Mouse (Mus musculus): ENCODE results near the gene Ndufa3.
"Not testable (repeated sequence)": the region's sequence is repeated elsewhere in the genome, so short reads cannot be mapped to it uniquely, and the experiment has no call there.

The Ndufa3 gene

DNA sequence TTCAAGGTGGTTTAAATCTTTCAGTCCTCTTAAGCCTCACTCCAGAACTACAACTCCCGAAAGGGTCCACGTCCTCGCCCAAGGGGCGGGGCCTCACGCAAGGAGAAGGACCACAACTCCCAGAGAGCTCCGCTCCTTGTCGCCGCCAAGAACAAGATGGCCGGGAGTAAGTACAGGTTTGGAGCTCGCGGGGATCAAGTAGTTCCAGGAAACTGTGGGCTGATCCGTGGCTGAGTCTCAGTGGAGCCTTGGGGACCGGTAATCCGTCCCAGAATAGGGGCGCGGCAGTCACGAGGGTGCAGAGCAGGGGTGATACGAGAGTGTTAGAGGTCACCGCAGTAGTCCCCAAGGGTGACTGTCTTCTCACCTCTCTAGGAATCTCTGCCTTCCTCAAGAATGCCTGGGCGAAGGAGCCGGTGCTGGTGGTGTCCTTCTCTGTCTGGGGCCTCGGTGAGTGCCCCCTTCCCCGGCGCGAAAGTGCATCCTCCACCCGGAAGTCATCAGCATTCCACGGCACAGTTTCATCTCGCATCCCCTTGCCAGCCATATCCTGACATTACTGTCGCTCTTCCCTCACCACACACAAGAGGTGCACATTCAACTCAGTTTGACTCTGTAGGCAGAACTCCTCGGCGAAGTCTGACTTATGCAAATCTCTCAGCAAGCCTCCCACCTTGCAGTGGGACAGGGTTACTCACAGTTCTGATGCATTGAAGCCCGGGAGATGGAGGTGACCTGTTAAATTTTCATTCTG is at the start of gene Ndufa3:
TSS of gene Ndufa3 (plus strand) at position 132 of the 754 bp plus-strand sequence.
- peak; percentile 94 to 95 for DNase-seq (ENCODE audit: low spot score in 2 of 2)

DNA sequence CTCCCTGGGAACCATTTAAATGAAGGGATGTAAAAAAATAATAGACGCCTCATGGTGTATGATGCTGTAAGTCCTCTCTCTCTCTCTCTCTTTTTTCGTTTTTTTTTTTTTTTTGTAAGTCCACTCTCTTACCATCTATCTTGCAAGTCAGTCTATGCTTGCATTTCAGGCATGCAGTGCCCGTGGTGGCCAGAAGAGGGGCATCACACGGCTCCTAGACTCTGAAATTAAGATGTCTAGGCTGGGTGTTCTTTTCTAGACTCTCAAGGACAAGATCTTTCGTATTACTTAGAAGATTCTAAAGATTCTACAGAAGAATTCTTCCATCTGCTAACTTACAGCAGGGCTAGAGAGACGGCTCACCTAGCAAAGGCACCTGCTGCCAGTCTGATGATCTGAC is 47.4 kb upstream of the Ndufa3 start:
- no peak for DNase-seq (ENCODE audit: low spot score in 2 of 2)

DNA sequence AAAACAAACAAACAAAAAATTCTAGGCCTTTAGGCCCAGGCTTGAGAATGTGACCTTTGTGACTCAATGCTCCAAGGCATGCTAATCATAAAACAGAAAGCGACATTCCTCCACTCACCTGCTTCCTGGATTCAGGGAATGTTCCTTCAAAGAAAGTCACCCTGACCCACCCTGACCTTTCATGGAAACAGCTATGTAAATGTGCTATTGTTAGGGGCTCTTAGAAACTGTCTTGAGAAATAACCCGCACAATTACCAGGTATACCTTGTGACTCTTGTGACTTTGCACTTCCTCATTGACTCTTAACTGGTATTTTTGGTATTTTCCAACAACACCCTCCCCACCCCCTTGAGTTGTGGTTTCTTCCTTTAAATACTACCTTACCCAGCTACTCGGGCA is 46.6 kb upstream of the Ndufa3 start:
- not testable (repeated sequence) for DNase-seq (ENCODE audit: low spot score in 2 of 2)

DNA sequence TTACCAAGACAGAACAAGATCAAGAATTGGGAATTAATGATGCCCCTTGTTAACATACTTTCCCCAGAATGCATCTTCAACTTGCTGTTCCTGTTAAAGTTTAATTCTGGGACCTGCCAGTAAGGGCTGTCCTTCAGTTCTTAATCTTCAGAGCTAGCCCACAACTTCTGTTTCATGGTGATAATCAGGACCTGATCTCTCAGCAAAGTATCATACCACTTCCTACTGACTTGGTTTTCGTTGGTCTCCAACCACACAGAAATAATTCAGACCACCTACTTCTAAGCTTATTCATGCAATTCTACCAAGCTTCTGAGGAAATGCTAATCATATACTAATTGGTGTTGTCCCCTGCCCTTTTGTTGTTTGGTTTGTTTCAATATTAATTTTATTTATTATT is 45.3 kb upstream of the Ndufa3 start:
- DNase-seq (ENCODE audit: low spot score in 2 of 2) = no peak

DNA sequence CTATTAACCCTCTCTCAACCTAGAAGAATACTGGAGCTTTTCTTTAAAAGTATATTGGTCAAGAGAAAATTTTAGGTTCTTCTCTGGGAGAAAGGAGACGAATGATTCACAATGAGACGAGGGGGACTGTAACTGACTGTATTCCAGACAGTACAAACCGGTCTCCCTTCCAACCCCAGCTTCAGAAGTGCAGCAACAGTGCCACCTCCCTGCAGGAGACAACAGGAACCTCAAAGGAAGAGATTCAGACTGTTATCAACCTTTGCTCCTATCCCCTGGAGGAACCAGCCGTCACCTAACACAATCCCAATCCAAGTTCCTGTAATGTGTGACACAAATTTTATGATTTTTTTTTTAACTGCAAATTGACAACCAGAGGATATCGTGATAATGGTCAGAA is 43.0 kb upstream of the Ndufa3 start:
- DNase-seq (ENCODE audit: low spot score in 2 of 2) = peak; percentile 47 to 65

DNA sequence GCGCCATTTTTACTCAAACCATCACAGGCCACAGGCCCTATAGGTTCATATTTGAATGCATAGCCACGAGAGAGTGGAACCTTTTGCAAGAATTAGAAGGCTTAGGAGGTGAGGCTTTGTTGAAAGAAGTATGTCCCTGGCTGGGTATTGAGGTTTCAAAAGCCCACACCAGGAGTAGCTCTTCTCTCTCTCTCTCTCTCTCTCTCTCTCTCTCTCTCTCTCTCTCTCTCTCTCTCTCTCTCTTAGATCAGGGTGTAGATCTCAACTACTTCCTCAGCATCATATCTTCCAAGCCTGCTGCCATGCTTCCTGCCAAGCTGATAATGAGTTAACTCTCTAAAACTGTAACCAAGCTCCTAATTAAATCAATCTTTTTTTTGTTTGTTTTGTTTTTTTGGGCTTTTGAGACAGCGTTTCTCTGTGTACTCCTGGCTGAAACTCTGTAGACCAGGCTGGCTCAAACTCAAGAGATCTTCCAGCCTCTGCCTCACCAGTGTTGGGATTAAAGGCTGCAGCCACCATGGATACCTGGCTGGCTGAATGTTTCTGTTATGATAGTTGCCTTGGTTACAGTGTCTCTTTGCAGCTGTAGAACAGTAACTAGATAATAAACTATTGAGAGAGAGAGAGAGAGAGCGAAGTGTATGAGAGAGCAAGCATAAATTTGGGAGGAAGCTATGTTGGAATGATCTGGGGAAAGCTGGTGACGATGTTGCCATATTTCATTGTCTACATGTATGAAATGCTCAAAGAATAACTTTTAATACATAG is 40.6 kb upstream of the Ndufa3 start:
- no peak for DNase-seq (ENCODE audit: low spot score in 2 of 2)

DNA sequence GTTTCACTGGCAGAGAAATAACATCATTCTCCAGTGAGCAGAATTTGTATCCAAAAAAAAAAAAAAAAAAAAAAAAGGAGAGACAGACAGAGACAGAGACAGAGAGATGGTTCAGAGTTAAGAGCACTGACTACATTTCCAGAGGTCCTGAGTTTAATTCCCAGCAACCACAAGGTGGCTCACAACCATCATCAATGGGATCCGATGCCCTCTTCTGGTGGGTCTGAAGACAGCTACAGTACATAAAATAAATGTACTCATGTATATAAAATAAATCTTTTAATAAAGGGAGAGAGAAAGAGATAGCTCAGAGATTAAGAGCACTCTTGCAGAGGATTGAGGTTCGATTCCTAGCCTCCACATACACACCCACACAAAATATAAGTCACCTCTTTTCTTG is 39.0 kb upstream of the Ndufa3 start:
- no peak for DNase-seq (ENCODE audit: low spot score in 2 of 2)

DNA sequence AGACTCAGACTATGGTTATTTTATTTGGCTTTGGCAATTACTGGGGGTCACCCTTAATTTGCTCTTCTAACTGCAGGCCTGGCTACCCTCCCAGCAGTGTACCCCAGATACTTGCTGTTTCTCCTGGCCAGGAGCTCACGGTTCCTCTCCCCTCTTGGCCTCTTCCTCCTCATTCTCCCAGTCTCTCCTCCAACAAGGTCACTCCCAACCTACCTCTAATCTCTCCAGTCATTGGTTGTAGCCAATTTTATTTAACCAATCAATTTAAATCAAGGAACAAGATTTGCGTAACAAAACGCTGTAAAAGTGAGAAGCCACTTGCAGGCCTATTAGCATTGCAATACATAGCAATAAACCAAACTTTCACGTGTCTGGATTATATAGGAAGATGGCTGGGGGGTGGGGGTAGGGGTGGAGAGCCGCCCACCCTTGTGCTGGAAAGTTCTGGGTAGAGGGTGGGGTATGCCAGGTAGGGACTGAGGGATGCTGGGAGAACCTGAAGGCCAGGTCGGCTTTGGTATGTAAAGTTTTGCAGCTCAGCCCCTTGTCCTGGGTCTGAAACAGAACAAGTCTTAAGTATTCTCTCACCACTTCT is 38.1 kb upstream of the Ndufa3 start:
- DNase-seq (ENCODE audit: low spot score in 2 of 2) = no peak

DNA sequence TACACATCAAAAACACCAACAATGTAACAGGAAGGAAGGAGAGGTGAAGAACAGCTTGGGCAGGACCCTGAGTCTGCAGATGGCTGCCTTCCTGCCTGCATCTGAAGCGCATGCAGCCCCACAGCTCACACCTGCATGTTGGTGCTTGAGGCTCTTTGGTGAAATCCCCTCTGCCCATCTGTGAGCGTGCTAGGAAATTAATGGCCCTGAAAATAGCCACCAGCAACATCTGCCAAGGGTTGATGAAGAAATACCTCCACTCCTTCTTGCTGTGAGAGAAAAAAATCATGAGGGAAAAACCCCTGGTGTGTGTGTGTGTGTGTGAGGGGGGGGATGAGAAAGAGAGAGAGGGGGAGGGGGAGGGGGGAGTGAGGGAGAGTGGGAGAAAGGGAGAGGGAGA is 37.1 kb upstream of the Ndufa3 start:
- no peak for DNase-seq (ENCODE audit: low spot score in 2 of 2)

DNA sequence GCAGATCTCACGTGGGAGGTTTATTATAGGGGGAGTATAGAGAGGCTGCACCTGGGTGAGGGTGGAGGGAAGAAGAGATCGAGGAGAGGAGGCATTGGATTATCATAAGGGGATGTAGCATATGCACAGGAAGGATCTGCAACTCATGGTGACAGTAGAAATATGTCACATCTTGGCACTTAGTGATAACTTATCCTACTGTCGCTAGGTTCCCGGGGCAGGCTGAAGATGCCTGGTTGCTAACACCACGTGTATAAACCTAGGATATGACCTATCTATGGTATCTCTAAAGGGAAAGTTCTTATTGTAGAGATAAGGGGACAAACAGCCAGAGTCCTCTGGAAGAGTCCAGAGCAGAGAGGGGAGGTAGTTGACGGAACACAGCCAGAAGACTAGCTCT is 31.4 kb upstream of the Ndufa3 start:
- DNase-seq (ENCODE audit: low spot score in 2 of 2) = no peak

DNA sequence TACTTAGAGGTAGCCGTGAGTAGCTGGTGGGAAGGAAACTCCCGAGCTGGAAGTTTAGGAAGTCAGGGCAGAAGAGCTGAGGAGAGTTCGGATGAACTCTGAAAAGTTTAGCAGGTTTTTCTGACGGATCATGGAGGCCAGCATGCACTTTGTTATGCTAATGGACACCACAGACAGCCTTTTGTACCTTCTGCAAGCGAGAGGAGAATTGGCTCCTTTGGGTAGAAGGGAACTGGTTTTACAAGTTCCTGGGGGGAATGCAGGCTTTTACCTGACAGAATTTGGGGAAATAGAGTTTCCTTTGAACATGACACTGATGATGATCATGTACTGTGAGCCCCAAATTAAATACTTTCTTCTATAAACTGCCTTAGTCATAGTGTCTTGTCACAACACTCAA is 30.9 kb upstream of the Ndufa3 start:
- DNase-seq (ENCODE audit: low spot score in 2 of 2) = no peak

DNA sequence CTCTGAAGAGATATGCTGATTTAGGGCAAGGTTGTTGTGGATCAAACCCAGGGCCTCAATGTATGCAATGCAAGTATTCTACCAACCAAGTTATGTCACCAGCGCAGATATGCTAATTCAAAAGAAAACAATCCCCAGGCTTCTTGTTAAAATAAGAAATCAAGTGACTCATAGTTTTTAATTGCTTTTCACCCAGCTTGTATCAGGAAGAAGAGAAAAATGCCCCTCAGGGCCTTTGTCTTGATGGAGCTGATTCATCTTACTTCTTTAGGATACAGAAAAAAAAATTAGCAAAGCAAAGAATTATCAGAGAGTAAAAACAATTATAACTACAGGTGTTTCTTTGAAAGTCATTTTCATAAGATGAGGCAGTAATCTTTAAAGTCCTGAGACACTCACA is 29.9 kb upstream of the Ndufa3 start:
- DNase-seq (ENCODE audit: low spot score in 2 of 2) = no peak

DNA sequence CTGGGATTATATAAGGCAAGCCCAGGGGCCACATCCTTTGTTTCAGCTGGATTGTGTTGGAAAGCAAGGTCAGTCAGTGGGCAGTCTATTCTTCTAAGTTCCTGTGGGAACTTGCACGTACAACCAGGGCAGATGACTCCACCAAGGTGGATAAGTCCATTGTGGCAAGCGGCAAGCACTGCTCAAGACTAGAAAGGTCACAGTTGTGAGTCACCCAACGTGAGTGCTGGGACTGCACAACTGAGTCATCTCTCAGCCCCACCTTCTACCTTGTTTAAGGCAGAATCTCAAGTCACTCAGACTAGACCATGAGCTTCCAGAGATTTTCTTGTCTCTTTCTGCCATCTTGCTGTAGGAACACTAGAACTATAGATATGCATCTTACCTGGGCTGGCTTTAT is 26.6 kb upstream of the Ndufa3 start:
- DNase-seq (ENCODE audit: low spot score in 2 of 2) = no peak

DNA sequence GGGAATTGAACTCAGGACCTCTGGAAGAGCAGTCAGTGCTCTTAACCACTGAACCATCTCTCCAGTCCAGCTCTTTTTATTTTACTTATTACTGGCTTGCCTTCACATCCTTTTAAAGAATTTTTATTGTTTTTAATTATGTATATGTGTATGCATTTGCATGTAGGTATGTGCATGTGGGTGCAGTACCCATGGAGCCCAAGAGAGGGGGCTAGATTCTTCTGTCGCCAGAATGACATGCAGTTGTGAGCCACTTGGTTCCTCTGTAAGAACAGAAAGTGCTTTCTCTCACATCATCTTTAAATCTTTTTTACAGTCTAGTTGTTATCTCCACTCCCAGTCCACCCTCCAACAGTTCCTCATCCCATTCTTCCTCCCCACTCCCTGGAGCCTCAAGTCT is 25.6 kb upstream of the Ndufa3 start:
- DNase-seq (ENCODE audit: low spot score in 2 of 2) = no peak

DNA sequence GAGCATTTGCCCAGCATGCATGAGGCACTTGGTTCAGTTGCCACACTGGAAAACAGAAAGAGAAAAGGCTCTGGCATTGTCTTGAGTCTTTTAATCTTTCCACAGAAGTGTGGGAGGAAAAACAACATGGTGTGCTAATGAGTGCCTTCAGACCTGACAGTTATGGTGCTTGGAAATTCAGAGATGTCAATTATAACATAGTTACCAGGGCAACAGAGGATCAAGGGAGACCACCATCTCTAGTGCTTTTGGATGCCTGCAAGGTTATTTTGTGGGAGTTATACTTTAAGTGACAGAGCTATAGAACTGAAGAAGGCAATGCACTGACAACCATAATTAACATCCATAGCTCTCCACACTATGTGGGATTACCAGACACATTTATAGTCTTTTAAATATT is 23.3 kb upstream of the Ndufa3 start:
- no peak for DNase-seq (ENCODE audit: low spot score in 2 of 2)

DNA sequence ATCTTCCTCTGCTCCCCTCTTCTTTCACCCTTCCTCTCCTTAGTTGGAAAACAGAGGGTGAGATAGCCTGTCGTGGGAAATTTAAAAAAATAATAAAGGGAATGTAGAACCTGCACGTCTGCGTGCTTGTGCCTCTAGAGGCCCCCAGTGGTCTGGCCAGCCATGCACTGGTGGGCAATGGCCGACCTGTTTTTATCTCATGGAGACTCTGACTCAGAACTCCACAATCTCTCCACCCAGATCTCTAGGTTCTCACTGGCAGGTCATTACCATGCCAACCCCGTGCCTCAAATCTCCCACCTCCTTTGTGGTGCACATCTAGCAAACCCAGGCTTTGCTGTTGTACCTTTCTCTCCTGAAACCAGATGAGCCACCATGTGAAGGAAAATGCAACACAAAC is 22.5 kb upstream of the Ndufa3 start:
- no peak for DNase-seq (ENCODE audit: low spot score in 2 of 2)

DNA sequence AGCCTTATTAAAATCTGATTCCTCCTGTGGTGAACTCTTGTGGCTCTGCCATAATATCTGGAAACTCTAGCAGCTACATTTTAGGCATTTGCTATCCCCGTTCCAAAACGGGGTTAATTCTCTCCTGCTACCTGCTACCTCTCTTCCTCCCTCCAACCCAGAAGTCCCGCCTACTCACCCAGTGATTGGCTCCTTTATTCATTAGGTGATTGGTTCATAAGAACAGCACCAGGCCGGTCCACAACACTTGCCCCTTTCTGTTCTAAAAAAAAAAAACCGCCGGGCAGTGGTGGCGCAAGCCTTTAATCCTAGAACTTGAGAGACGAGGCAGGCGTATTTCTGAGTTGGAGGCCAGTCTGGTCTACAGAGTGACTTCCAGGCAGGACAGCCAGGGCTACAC is 22.0 kb upstream of the Ndufa3 start:
- no peak for DNase-seq (ENCODE audit: low spot score in 2 of 2)

DNA sequence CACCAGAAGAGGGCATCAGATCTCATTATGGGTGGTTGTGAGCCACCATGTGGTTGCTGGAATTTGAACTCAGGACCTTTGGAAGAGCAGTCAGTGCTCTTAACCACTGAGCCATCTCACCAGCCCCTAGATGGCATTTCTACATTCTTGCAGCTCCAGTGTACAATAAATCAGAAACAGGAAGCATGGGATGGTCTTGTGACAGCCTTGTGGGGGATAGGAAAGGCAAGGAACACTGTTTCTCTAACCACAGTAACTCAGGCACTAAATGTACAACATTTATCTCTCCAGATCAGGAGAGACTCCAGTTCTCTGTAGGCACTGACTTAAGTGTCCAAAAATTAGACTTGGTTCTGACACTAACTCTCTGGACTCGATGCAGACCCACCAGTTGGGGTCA is 19.4 kb upstream of the Ndufa3 start:
- DNase-seq (ENCODE audit: low spot score in 2 of 2) = not testable (repeated sequence)

DNA sequence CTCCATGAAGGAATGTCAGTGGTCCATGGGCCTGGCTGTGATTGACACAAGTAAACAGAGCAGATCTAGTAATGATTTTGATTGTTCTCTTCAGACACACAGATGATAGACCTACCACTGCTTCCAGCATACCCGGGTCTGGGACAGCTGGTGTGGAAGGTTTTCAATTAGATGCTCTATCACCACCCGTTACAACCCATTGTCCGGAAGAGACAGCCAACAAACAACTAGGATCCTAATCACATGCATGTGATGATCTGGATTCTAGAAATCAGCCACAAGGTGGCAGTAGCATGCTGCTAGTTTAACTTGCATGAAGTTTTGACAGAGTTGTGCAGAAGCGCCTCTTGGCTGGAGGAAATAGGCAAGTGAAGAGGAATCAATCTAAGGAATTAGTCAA is 16.1 kb upstream of the Ndufa3 start:
- DNase-seq (ENCODE audit: low spot score in 2 of 2) = peak; percentile 75 to 81

DNA sequence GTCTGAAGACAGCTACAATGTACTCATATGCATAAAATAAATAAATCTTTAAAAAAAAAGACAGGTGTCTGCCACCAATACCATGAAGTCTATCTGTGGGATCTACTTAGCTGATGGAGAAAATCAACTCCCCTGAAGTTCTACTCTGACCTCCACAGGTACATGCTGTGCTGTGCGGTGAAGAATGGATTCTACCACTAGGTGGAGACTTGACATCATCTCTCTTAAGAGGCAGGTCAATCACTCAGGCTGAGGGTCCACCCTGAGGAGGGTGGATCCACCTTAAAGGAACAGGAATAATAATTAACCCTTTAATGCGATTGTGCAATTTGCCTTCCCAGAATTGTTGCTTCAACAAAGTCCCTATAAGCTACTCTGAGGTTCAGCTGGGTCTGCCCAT is 10.4 kb upstream of the Ndufa3 start:
- no peak for DNase-seq (ENCODE audit: low spot score in 2 of 2)

DNA sequence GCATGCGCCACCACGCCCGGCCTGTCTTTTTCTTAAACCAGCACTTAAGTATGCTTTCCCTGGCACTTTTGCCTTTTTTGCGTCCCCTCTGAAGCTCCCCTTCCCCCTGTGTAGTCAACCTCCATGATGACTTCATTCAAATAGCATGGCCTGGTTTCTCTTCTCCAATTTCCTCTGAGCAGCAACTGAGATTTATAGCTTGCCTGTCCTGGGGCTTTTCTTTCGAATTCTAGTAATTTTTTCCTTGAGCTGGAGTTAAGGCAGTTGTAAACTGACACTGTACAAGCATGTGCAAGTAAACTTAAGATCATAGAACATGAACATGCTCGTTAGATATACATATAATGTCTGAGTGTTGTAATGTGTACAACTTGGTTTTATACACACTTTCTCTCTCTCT is 9.8 kb upstream of the Ndufa3 start:
- no peak for DNase-seq (ENCODE audit: low spot score in 2 of 2)

DNA sequence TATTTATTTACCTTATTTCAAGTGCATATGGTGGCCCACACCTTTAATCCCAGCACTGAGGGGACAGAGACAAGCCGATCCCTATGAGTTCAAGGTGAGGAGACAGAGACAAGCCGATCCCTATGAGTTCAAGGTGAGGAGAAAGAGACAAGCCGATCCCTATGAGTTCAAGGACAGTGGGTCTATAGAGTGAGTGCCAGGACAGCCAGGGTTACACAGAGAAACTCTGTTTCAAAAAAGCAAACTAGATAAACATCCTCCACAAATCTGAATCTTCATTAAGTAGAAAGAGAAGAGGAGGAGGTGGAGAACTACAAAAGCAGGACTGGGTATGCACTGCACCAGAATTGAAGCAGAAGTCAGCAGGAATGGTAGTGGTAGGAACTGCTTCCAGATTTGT is 8.5 kb upstream of the Ndufa3 start:
- DNase-seq (ENCODE audit: low spot score in 2 of 2) = no peak

DNA sequence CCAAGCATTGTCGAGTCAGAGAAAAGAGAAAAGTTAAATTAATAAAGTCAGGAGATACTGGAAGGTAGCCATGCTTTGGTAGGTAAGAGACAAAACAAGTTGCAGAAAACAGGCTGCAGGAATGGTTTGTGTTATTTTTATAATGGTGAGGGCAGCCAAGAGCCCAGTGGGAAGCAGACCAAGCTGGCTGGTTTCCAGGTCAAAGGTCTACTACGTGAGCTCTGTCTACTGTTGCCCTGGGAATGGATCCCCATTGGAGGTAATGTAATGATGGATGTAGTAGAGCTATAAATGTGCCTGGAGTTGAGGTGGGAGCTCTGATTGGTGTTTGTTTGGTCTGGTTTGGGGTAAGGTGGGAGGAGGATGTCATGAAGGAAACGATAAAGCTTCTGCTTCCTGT is 8.1 kb upstream of the Ndufa3 start:
- no peak for DNase-seq (ENCODE audit: low spot score in 2 of 2)
